Mouse (Mus musculus): ENCODE measurements around the gene Fads1.

DNA sequence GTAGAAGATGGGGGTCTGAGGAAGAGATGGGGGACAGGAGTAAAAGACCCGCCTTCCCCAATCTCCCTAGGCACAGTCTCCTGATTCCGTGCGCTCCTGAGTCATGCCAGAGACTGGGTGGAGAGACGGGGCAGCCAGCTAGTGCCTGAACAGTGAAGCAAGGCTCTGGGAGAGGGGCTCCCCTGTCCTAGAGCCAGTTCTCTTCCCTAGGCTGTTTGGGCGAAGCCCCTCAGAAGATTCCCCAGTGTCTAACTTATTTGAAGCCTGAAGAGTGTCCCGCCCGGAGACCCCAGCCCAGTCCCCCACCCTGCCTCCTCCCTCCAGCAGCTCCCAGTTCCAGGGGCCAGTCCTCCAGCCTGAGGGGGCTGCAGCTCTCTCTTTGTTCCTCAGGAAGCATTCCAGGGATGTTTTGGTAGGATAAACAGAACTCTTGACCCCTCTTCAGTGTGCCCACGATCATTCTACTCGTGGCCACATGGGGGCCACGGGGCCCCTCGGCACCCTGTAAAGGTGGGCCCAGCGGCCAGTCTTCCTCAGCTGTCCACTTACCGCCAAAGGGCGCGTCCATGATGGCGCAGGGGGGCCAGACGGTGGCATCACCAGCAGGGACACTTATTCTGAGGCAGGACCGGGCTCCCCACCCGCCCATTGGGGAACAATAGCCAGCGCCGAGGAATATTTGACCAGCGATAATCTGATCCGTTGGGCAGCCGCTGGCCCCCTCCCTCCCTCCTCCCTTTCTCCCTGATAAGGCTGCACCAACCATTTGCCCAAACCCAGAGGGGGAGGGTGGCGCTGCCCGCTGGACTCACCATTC, 42.2 kb downstream of the Fads1 start:
- TF ChIP-seq POLR2A (IDR thresholded peaks at IDR 0.05; ENCODE audit: low read depth, low read length) = no peak
- TF ChIP-seq CTCF (IDR thresholded peaks at IDR 0.05; ENCODE audit: borderline replicate concordance, insufficient read depth, low read length) = no peak

Data from embryonic fibroblast, embryonic 13.5 days (primary cell).